Mouse (Mus musculus): ENCODE measurements around the gene Bdh2. TPM values are rescaled to one million over a fixed set of nuclear protein-coding genes. Genes with fewer than 3 reads are reported as not detected.

The Bdh2 gene
- polyA plus RNA-seq, 1 experiment from 2014 or later = 5.5 TPM

DNA sequence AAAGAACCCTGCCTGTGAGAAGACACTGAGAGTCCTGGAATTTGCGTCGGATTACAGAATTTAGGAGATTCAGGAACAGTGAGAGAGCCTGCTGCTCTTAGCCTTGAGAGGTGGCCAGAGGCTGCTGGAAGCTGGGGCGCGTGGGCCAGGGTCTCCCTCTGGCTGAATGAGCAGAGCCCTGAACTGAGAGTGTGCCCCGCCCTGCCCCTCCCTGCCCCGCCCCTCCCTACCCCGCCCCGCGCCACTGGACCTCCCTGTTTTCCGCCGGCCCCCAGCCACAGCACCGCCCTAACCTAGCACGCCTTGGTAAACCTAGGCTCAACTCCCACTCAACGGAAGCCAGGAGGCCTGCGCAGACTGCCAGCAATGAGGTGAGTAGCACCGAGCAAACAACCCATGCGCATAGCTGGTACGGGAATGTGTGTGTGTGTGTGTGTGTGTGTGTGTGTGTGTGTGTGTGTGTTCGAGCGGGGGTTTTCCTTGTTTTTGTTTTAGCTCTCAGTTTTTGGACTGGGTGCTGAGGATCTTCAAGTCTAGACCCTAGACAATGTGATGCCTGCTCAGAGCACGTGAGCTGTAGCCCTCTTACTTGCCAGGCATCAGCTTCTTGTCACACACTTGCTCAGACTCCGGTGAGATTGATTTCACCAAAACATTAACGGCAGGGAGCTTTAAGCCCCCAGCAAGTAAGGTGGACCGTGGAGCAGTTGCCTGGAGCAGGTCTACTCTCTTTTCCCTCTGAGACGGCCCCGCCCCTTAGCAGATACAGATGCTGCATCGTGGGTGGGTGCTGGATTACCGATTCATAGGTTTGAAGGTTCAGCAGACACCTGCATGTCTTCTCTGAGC is 26.6 kb downstream of the Bdh2 start, which contains the start of gene Slc9b2:
TSS of gene Slc9b2 (plus strand) at position 290 of the 849 bp plus-strand sequence.
- Histone ChIP-seq H3K36me3 (replicated peaks; ENCODE audit: control insufficient read depth, insufficient read depth) (no peaks in the 10 kb centered on the region), H3K27me3 (ENCODE audit: control insufficient read depth, insufficient read depth, low read length) (no peaks in the 10 kb centered on the region), H3K27ac (no peak within 1 kb of the TSS), H3K4me1 (replicated peaks; ENCODE audit: control insufficient read depth, insufficient read depth, low read length) (peaks cover 13% of the 10 kb centered on the region; the same call in 1 of the 2 replicates), H3K9me3 (ENCODE audit: control insufficient read depth, low read length) (no peaks in the 10 kb centered on the region), H3K9ac (peak within 1 kb of the TSS; percentile 24), H3K4me2 (replicated peaks) (peak within 1 kb of the TSS; percentile 54), H3K4me3 (replicated peaks; ENCODE audit: low read length) (peak within 1 kb of the TSS; percentile 22)
- DNase-seq (ENCODE audit: low spot score) = no peak
- 16% methylated on average over 26 of the region's 28 CpGs for WGBS
- ATAC-seq (ENCODE audit: low FRiP score) = peak; percentile 80

- H3K4me2 ChIP-seq (replicated peaks) = no peak overlapping the region
- H3K27ac ChIP-seq = no peak overlapping the region
- H3K4me3 ChIP-seq (replicated peaks; ENCODE audit: low read length) = no peak overlapping the region
- no peaks in the 10 kb centered on the region for H3K36me3 ChIP-seq (replicated peaks; ENCODE audit: control insufficient read depth, insufficient read depth)
- ATAC-seq (ENCODE audit: low FRiP score) = no peak
- no peak for DNase-seq (ENCODE audit: low spot score)
- no peaks in the 10 kb centered on the region for H3K9me3 ChIP-seq (ENCODE audit: control insufficient read depth, low read length)
- no peaks in the 10 kb centered on the region for H3K27me3 ChIP-seq (ENCODE audit: control insufficient read depth, insufficient read depth, low read length)
- 15% methylated on average over 2 of the region's 2 CpGs for WGBS
- H3K9ac ChIP-seq = no peak overlapping the region
- 0 out of 2 replicates have a peak, but pooled peaks cover under 1% of the 10 kb centered on the region for H3K4me1 ChIP-seq (replicated peaks; ENCODE audit: control insufficient read depth, insufficient read depth, low read length)
These were observed 32.0 kb downstream of the Bdh2 start for GRCm38 (mm10) chr3:135312916-135313491.

GRCm38 (mm10) chr3:135313727-135314126 is 32.7 kb downstream of the Bdh2 start:
- Histone ChIP-seq H3K27ac (no peak overlapping the region), H3K4me3 (replicated peaks; ENCODE audit: low read length) (no peak overlapping the region), H3K4me1 (replicated peaks; ENCODE audit: control insufficient read depth, insufficient read depth, low read length) (no peaks in the 10 kb centered on the region), H3K36me3 (replicated peaks; ENCODE audit: control insufficient read depth, insufficient read depth) (no peaks in the 10 kb centered on the region), H3K4me2 (replicated peaks) (no peak overlapping the region), H3K27me3 (ENCODE audit: control insufficient read depth, insufficient read depth, low read length) (no peaks in the 10 kb centered on the region), H3K9ac (no peak overlapping the region), H3K9me3 (ENCODE audit: control insufficient read depth, low read length) (no peaks in the 10 kb centered on the region)
- WGBS = 39% methylated on average over 2 of the region's 2 CpGs
- DNase-seq (ENCODE audit: low spot score) (no peak), ATAC-seq (ENCODE audit: low FRiP score) (peak; percentile 48; the same call in 1 of the 2 replicates)

- Histone ChIP-seq H3K9me3 (ENCODE audit: control insufficient read depth, low read length) (no peaks in the 10 kb centered on the region), H3K9ac (no peak overlapping the region), H3K4me3 (replicated peaks; ENCODE audit: low read length) (no peak overlapping the region), H3K36me3 (replicated peaks; ENCODE audit: control insufficient read depth, insufficient read depth) (no peaks in the 10 kb centered on the region), H3K27me3 (ENCODE audit: control insufficient read depth, insufficient read depth, low read length) (no peaks in the 10 kb centered on the region), H3K27ac (no peak overlapping the region), H3K4me2 (replicated peaks) (no peak overlapping the region), H3K4me1 (replicated peaks; ENCODE audit: control insufficient read depth, insufficient read depth, low read length) (no peaks in the 10 kb centered on the region)
- WGBS = 64% methylated on average over 2 of the region's 2 CpGs
- DNase-seq (ENCODE audit: low spot score) = no peak
- ATAC-seq (ENCODE audit: low FRiP score) = no peak
These were observed 33.8 kb downstream of the Bdh2 start for GRCm38 (mm10) chr3:135314811-135315210.

DNA sequence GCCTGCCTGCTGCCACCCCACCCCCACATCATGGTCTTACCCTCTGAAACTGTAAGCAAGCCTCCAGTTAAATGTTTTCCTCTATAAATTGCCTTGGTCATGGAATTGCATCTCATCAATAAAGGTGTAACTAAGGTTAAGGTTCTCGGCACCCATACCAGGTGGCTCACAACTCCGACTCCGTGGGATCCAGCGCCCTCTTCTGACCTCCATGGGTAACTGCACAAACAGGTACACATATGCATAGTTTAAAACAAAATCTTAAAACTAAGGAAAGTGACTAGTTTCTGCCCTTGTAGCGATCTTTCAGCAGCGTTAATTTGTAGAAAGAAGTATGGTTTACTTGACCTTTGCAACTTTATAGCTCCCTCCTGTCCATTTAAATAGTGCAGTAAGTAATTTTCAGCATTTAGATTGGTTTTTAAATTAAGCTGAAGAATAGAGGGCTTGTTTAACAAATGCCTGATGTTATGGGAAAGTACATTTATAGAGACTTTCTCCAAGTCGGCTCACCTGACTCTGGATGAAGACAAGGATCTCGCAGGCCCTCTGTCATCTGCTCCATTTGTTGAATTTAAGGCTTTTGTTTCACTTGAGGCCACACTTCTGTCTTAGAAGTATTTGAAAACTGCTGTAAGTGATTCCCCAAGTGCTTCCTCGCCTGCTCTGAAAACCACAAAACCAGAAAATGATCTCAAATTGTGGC is 34.9 kb downstream of the Bdh2 start:
- no peak overlapping the region for H3K27ac ChIP-seq
- no peaks in the 10 kb centered on the region for H3K36me3 ChIP-seq (replicated peaks; ENCODE audit: control insufficient read depth, insufficient read depth)
- no peak overlapping the region for H3K4me2 ChIP-seq (replicated peaks)
- ATAC-seq (ENCODE audit: low FRiP score) (no peak), DNase-seq (ENCODE audit: low spot score) (no peak)
- H3K4me1 ChIP-seq (replicated peaks; ENCODE audit: control insufficient read depth, insufficient read depth, low read length) = no peaks in the 10 kb centered on the region
- no peak overlapping the region for H3K9ac ChIP-seq
- H3K27me3 ChIP-seq (ENCODE audit: control insufficient read depth, insufficient read depth, low read length) = no peaks in the 10 kb centered on the region
- no peak overlapping the region for H3K4me3 ChIP-seq (replicated peaks; ENCODE audit: low read length)
- 93% methylated on average over 9 of the region's 9 CpGs for WGBS
- no peaks in the 10 kb centered on the region for H3K9me3 ChIP-seq (ENCODE audit: control insufficient read depth, low read length)

DNA sequence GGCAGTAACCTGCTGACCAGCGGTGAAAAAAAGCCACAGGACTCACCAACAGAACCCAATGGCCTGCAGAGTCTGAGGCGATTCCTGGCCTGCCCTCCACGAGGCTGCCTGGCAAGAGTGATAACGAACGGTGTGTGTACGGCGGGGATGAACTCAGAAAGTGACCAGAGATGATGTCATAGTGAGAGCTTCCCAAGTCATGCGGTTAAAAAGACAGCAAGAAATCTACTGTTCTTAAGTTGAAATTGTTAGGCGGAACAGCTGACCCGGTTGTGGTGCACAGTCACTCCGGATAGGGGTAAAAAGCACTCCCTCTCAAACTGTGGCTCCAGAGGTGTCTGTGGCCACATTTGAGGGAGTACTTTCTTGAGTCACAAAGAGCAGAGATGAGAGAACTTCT is 37.3 kb downstream of the Bdh2 start:
- Histone ChIP-seq H3K9me3 (ENCODE audit: control insufficient read depth, low read length) (no peaks in the 10 kb centered on the region), H3K36me3 (replicated peaks; ENCODE audit: control insufficient read depth, insufficient read depth) (no peaks in the 10 kb centered on the region), H3K9ac (no peak overlapping the region), H3K4me3 (replicated peaks; ENCODE audit: low read length) (no peak overlapping the region), H3K27ac (no peak overlapping the region), H3K27me3 (ENCODE audit: control insufficient read depth, insufficient read depth, low read length) (no peaks in the 10 kb centered on the region), H3K4me1 (replicated peaks; ENCODE audit: control insufficient read depth, insufficient read depth, low read length) (no peaks in the 10 kb centered on the region), H3K4me2 (replicated peaks) (no peak overlapping the region)
- 84% methylated on average over 11 of the region's 11 CpGs for WGBS
- no peak for ATAC-seq (ENCODE audit: low FRiP score)
- no peak for DNase-seq (ENCODE audit: low spot score)

DNA sequence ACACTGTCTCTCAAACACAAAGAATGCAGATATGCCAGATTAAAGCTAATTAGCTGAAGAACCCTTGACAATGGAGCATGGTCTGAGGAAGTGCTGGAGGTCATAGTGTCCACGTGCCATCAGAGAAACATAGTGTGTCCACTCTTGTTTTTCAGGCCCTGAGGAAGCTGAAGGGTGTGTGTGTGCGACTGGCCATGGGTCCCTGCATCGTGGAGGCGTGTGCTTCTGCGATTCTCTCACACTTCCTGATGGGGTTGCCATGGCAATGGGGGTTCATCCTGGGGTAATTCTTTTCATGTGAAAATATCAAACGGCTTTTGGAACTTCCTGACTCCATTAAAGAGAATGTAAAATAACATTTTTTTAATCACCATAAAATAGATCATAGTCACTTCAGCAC is 43.3 kb downstream of the Bdh2 start:
- Histone ChIP-seq H3K4me3 (replicated peaks; ENCODE audit: low read length) (no peak overlapping the region), H3K9ac (no peak overlapping the region), H3K9me3 (ENCODE audit: control insufficient read depth, low read length) (no peaks in the 10 kb centered on the region), H3K4me2 (replicated peaks) (no peak overlapping the region), H3K36me3 (replicated peaks; ENCODE audit: control insufficient read depth, insufficient read depth) (no peaks in the 10 kb centered on the region), H3K27me3 (ENCODE audit: control insufficient read depth, insufficient read depth, low read length) (no peaks in the 10 kb centered on the region), H3K27ac (no peak overlapping the region), H3K4me1 (replicated peaks; ENCODE audit: control insufficient read depth, insufficient read depth, low read length) (0 out of 2 replicates have a peak, but pooled peaks cover 2% of the 10 kb centered on the region)
- ATAC-seq (ENCODE audit: low FRiP score) (no peak), DNase-seq (ENCODE audit: low spot score) (no peak)
- 16% methylated on average over 6 of the region's 6 CpGs for WGBS

- no peak for DNase-seq (ENCODE audit: low spot score)
- H3K27ac ChIP-seq = no peak overlapping the region
- no peaks in the 10 kb centered on the region for H3K36me3 ChIP-seq (replicated peaks; ENCODE audit: control insufficient read depth, insufficient read depth)
- no peak overlapping the region for H3K4me3 ChIP-seq (replicated peaks; ENCODE audit: low read length)
- no peaks in the 10 kb centered on the region for H3K9me3 ChIP-seq (ENCODE audit: control insufficient read depth, low read length)
- no peak overlapping the region for H3K9ac ChIP-seq
- H3K4me1 ChIP-seq (replicated peaks; ENCODE audit: control insufficient read depth, insufficient read depth, low read length) = 0 out of 2 replicates have a peak, but pooled peaks cover 2% of the 10 kb centered on the region
- no peak overlapping the region for H3K4me2 ChIP-seq (replicated peaks)
- no peaks in the 10 kb centered on the region for H3K27me3 ChIP-seq (ENCODE audit: control insufficient read depth, insufficient read depth, low read length)
- WGBS = 76% methylated on average over 6 of the region's 6 CpGs
- no peak for ATAC-seq (ENCODE audit: low FRiP score)
These were observed 46.2 kb downstream of the Bdh2 start for GRCm38 (mm10) chr3:135327176-135327575.

DNA sequence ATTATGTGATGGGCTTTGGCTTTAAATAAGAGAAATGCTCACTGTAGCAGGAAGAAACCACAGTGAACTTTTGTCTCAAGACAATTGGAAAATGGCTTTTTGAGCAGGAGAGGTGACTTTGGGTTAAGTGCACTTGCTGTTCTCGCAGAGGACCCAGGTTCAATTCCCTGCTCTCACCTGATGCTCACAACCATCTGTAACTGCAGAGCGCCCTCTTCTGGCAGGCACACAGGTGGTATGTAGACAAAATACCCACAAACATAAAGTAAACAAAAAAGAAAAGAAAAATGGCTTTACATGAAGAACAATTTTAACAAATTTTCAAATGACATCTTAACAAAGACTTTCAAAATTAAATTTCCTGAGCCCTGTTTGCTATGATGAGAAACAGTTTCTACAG is 46.6 kb downstream of the Bdh2 start:
- Histone ChIP-seq H3K4me3 (replicated peaks; ENCODE audit: low read length) (no peak overlapping the region), H3K27ac (no peak overlapping the region), H3K36me3 (replicated peaks; ENCODE audit: control insufficient read depth, insufficient read depth) (no peaks in the 10 kb centered on the region), H3K9ac (no peak overlapping the region), H3K4me2 (replicated peaks) (no peak overlapping the region), H3K4me1 (replicated peaks; ENCODE audit: control insufficient read depth, insufficient read depth, low read length) (0 out of 2 replicates have a peak, but pooled peaks cover 2% of the 10 kb centered on the region), H3K9me3 (ENCODE audit: control insufficient read depth, low read length) (no peaks in the 10 kb centered on the region), H3K27me3 (ENCODE audit: control insufficient read depth, insufficient read depth, low read length) (no peaks in the 10 kb centered on the region)
- WGBS = 42% methylated on average over 2 of the region's 2 CpGs
- ATAC-seq (ENCODE audit: low FRiP score) (no peak), DNase-seq (ENCODE audit: low spot score) (no peak)

All from hindbrain, embryonic 14.5 days (tissue).